9 mouse cellular contexts compared by ENCODE assay signal in genomic region chr2:168016951-168017391, GRCm38 (mm10). TPM values are rescaled to one million over a fixed set of nuclear protein-coding genes. Genes with fewer than 3 reads are reported as not detected.
A peak's percentile ranks its signal among the peaks of the same experiment; 100 is the strongest.
DNase-seq lines count a peak whose midpoint lies in the region; ATAC-seq and TF ChIP-seq lines count a peak whose summit lies in the region.
"Had no signal": no experiment of that assay in that cellular context is flagged by ENCODE, and none has a peak within 500 bp of the region (broad histone marks: within the 10 kb centered on the region; RNA-seq: fewer than 3 reads in every experiment).

No protein-coding gene starts in this region.

- DNase-seq in CD4-positive, CD25-positive, alpha-beta regulatory T cell, adult 2 months (ENCODE audit: low read depth, low spot score): peak; percentile 81
- no peak for DNase-seq in Patski (ENCODE audit: low read depth, low spot score)
- peak; percentile 71 to 86 for DNase-seq in cerebellum, postnatal 25 days
- peak; percentile 79 for DNase-seq in layer of hippocampus, adult 11-12 months (ENCODE audit: low spot score)
- peak; percentile 92 for DNase-seq in lung, postnatal 14 days
- peak; percentile 37 to 77 for DNase-seq in spleen, adult 18-20 months

- H3K27ac ChIP-seq in heart, embryonic 16.5 days (ENCODE audit: low read length): peak overlapping the region; percentile 9; the same call in 1 of the 2 replicates
- H3K27ac ChIP-seq: macrophage had no signal

- peaks cover 11% of the 10 kb centered on the region for H3K4me1 ChIP-seq in heart, embryonic 16.5 days (ENCODE audit: control insufficient read depth, insufficient read depth, low read length)

- in situ Hi-C loops in Patski (cut with MboI; ENCODE audit: low pct_unique_long_range_greater_than_20kb): no loop called here

- no peak for ATAC-seq in CD4-positive, CD25-positive, alpha-beta regulatory T cell, adult 4 months
- no peak for ATAC-seq in Patski
- no peak for ATAC-seq in heart, embryonic 16.5 days (replicated peaks; ENCODE audit: extremely low read depth, insufficient read depth, low FRiP score)

- no peak overlapping the region for H3K4me3 ChIP-seq in heart, embryonic 16.5 days (ENCODE audit: low read length)

- H3K9ac ChIP-seq in heart, embryonic 16.5 days (ENCODE audit: low read length): no peak overlapping the region

- no peak overlapping the region for H3K4me2 ChIP-seq in heart, embryonic 16.5 days (ENCODE audit: low read depth, low read length)

- CTCF ChIA-PET in Patski (lab: Charles Lee): no interaction called here

- WGBS in heart, embryonic 16.5 days: 32% methylated on average over 5 of the region's 5 CpGs

- no peaks in the 10 kb centered on the region for H3K36me3 ChIP-seq in heart, embryonic 16.5 days (ENCODE audit: control insufficient read depth, insufficient read depth)

- TF ChIP-seq CTCF in Patski (IDR thresholded peaks at IDR 0.05): peak; percentile 83

- POLR2A ChIA-PET in Patski (lab: Charles Lee): no interaction called here

- H3K9me3 ChIP-seq in heart, embryonic 16.5 days (replicated peaks; ENCODE audit: control insufficient read depth, low read length): no peaks in the 10 kb centered on the region

- no peaks in the 10 kb centered on the region for H3K27me3 ChIP-seq in Patski
- H3K27me3 ChIP-seq in heart, embryonic 16.5 days (ENCODE audit: control insufficient read depth, insufficient read depth, low read length): no peaks in the 10 kb centered on the region

RNA-seq across cellular contexts. Expression of gene Ripor3, which starts 6.6 kb away (rescaled TPM):
- polyA plus RNA-seq in CD4-positive, CD25-positive, alpha-beta regulatory T cell, adult 4 months (2017; shearing (Covaris generic)): under 1 TPM; 0.17 to 0.63 TPM
- polyA plus RNA-seq in Patski (2021): 0.39 TPM
- polyA plus RNA-seq in heart, embryonic 16.5 days (2015; fragmentation: Nextera tagmentation; extraction: Ambion mirVana): 0.84 and 0.99 TPM in 2 replicates
- polyA plus RNA-seq: macrophage had no signal
